Mouse (Mus musculus): ENCODE results near the gene Gm5108. TPM values are rescaled to one million over a fixed set of nuclear protein-coding genes. Genes with fewer than 3 reads are reported as not detected.

The Gm5108 gene
- polyA plus RNA-seq (2015; fragmentation: Nextera tagmentation; extraction: Ambion mirVana) = not detected in 2 replicates

- H3K9me3 ChIP-seq (replicated peaks) = no peaks in the 10 kb centered on the region
- no peaks in the 10 kb centered on the region for H3K27me3 ChIP-seq
- no peaks in the 10 kb centered on the region for H3K36me3 ChIP-seq
- 88% methylated on average over 2 of the region's 2 CpGs for WGBS
- ATAC-seq (ENCODE audit: insufficient number of reproducible peaks, low FRiP score, low TSS enrichment, low read depth) = no peak
- H3K4me1 ChIP-seq = no peaks in the 10 kb centered on the region
- H3K4me2 ChIP-seq (replicated peaks) = no peak within 1 kb of the TSS
- H3K4me3 ChIP-seq (replicated peaks) = no peak within 1 kb of the TSS
- H3K9ac ChIP-seq = no peak within 1 kb of the TSS
- H3K27ac ChIP-seq (replicated peaks) = no peak within 1 kb of the TSS
Measured at GRCm38 (mm10) chr5:67941369-67941768, at the start of gene Gm5108. Gene Gm5108, plus strand, starts transcription at chr5:67941669.

- Histone ChIP-seq H3K27me3 (no peaks in the 10 kb centered on the region), H3K9ac (no peak overlapping the region), H3K9me3 (replicated peaks) (no peaks in the 10 kb centered on the region), H3K36me3 (no peaks in the 10 kb centered on the region), H3K4me2 (replicated peaks) (no peak overlapping the region), H3K4me1 (no peaks in the 10 kb centered on the region), H3K27ac (replicated peaks) (no peak overlapping the region), H3K4me3 (replicated peaks) (no peak overlapping the region)
- WGBS = 84% methylated on average over 1 of the region's 1 CpGs
- ATAC-seq (ENCODE audit: insufficient number of reproducible peaks, low FRiP score, low TSS enrichment, low read depth) = no peak
Measured at GRCm38 (mm10) chr5:67898921-67899320, 42.5 kb upstream of the Gm5108 start.

- no peak for ATAC-seq (ENCODE audit: insufficient number of reproducible peaks, low FRiP score, low TSS enrichment, low read depth)
- 59% methylated on average over 2 of the region's 2 CpGs for WGBS
Measured at GRCm38 (mm10) chr5:67904555-67904954, 36.9 kb upstream of the Gm5108 start.

GRCm38 (mm10) chr5:67930584-67930983, 10.9 kb upstream of the Gm5108 start:
- no peak overlapping the region for H3K4me3 ChIP-seq (replicated peaks)
- no peaks in the 10 kb centered on the region for H3K4me1 ChIP-seq
- H3K27me3 ChIP-seq = no peaks in the 10 kb centered on the region
- H3K9ac ChIP-seq = no peak overlapping the region
- no peak overlapping the region for H3K4me2 ChIP-seq (replicated peaks)
- H3K36me3 ChIP-seq = no peaks in the 10 kb centered on the region
- no peak for ATAC-seq (ENCODE audit: insufficient number of reproducible peaks, low FRiP score, low TSS enrichment, low read depth)
- no peak overlapping the region for H3K27ac ChIP-seq (replicated peaks)
- H3K9me3 ChIP-seq (replicated peaks) = no peaks in the 10 kb centered on the region
- WGBS = 46% methylated on average over 4 of the region's 4 CpGs

More at GRCm38 (mm10) chr5:67904555-67904954, 36.9 kb upstream of the Gm5108 start:
- H3K27me3 ChIP-seq = no peaks in the 10 kb centered on the region
- H3K4me1 ChIP-seq = no peaks in the 10 kb centered on the region
- H3K9ac ChIP-seq = no peak overlapping the region
- no peak overlapping the region for H3K4me2 ChIP-seq (replicated peaks)
- H3K9me3 ChIP-seq (replicated peaks) = no peaks in the 10 kb centered on the region
- no peak overlapping the region for H3K27ac ChIP-seq (replicated peaks)
- H3K36me3 ChIP-seq = no peaks in the 10 kb centered on the region
- H3K4me3 ChIP-seq (replicated peaks) = no peak overlapping the region

- H3K27me3 ChIP-seq = no peaks in the 10 kb centered on the region
- H3K4me2 ChIP-seq (replicated peaks) = no peak overlapping the region
- H3K9ac ChIP-seq = no peak overlapping the region
- 73% methylated on average over 2 of the region's 2 CpGs for WGBS
- H3K4me1 ChIP-seq = no peaks in the 10 kb centered on the region
- H3K9me3 ChIP-seq (replicated peaks) = no peaks in the 10 kb centered on the region
- no peak overlapping the region for H3K4me3 ChIP-seq (replicated peaks)
- no peak overlapping the region for H3K27ac ChIP-seq (replicated peaks)
- no peak for ATAC-seq (ENCODE audit: insufficient number of reproducible peaks, low FRiP score, low TSS enrichment, low read depth)
- H3K36me3 ChIP-seq = no peaks in the 10 kb centered on the region
Measured at GRCm38 (mm10) chr5:67931623-67932022, 9.8 kb upstream of the Gm5108 start.

- H3K9ac ChIP-seq = no peak overlapping the region
- H3K27me3 ChIP-seq = no peaks in the 10 kb centered on the region
- no peak for ATAC-seq (ENCODE audit: insufficient number of reproducible peaks, low FRiP score, low TSS enrichment, low read depth)
- no peaks in the 10 kb centered on the region for H3K4me1 ChIP-seq
- H3K4me2 ChIP-seq (replicated peaks) = no peak overlapping the region
- H3K27ac ChIP-seq (replicated peaks) = no peak overlapping the region
- no peaks in the 10 kb centered on the region for H3K9me3 ChIP-seq (replicated peaks)
- WGBS = 44% methylated on average over 2 of the region's 2 CpGs
- H3K36me3 ChIP-seq = no peaks in the 10 kb centered on the region
- no peak overlapping the region for H3K4me3 ChIP-seq (replicated peaks)
Measured at GRCm38 (mm10) chr5:67943199-67943598, 1.7 kb downstream of the Gm5108 start.

- ATAC-seq (ENCODE audit: insufficient number of reproducible peaks, low FRiP score, low TSS enrichment, low read depth) = no peak
Measured at GRCm38 (mm10) chr5:67944074-67944785, 2.8 kb downstream of the Gm5108 start.

GRCm38 (mm10) chr5:67946321-67946720, 4.9 kb downstream of the Gm5108 start, which contains the start of gene Gm21905:
Gene Gm21905, minus strand, starts transcription at chr5:67946421.
- no peak for ATAC-seq (ENCODE audit: insufficient number of reproducible peaks, low FRiP score, low TSS enrichment, low read depth)
- WGBS = 69% methylated on average over 5 of the region's 5 CpGs
- no peaks in the 10 kb centered on the region for H3K4me1 ChIP-seq
- H3K9ac ChIP-seq = no peak within 1 kb of the TSS
- H3K4me3 ChIP-seq (replicated peaks) = no peak within 1 kb of the TSS
- H3K36me3 ChIP-seq = no peaks in the 10 kb centered on the region
- no peaks in the 10 kb centered on the region for H3K9me3 ChIP-seq (replicated peaks)
- H3K27me3 ChIP-seq = no peaks in the 10 kb centered on the region
- H3K4me2 ChIP-seq (replicated peaks) = no peak within 1 kb of the TSS
- H3K27ac ChIP-seq (replicated peaks) = no peak within 1 kb of the TSS

More at GRCm38 (mm10) chr5:67944074-67944785, 2.8 kb downstream of the Gm5108 start:
- Histone ChIP-seq H3K4me2 (replicated peaks) (no peak overlapping the region), H3K4me1 (no peaks in the 10 kb centered on the region), H3K9ac (no peak overlapping the region), H3K9me3 (replicated peaks) (no peaks in the 10 kb centered on the region), H3K4me3 (replicated peaks) (no peak overlapping the region), H3K36me3 (no peaks in the 10 kb centered on the region), H3K27ac (replicated peaks) (no peak overlapping the region), H3K27me3 (no peaks in the 10 kb centered on the region)
- 80% methylated on average over 1 of the region's 1 CpGs for WGBS

GRCm38 (mm10) chr5:67947006-67947405, 5.5 kb downstream of the Gm5108 start:
- no peaks in the 10 kb centered on the region for H3K4me1 ChIP-seq
- H3K9ac ChIP-seq = no peak overlapping the region
- H3K4me2 ChIP-seq (replicated peaks) = no peak overlapping the region
- H3K27ac ChIP-seq (replicated peaks) = no peak overlapping the region
- no peak for ATAC-seq (ENCODE audit: insufficient number of reproducible peaks, low FRiP score, low TSS enrichment, low read depth)
- H3K4me3 ChIP-seq (replicated peaks) = no peak overlapping the region
- H3K27me3 ChIP-seq = no peaks in the 10 kb centered on the region
- no peaks in the 10 kb centered on the region for H3K36me3 ChIP-seq
- H3K9me3 ChIP-seq (replicated peaks) = no peaks in the 10 kb centered on the region

- H3K4me2 ChIP-seq (replicated peaks) = no peak overlapping the region
- WGBS = 83% methylated on average over 5 of the region's 5 CpGs
- H3K27me3 ChIP-seq = no peaks in the 10 kb centered on the region
- H3K9me3 ChIP-seq (replicated peaks) = no peaks in the 10 kb centered on the region
- no peaks in the 10 kb centered on the region for H3K36me3 ChIP-seq
- no peak for ATAC-seq (ENCODE audit: insufficient number of reproducible peaks, low FRiP score, low TSS enrichment, low read depth)
- no peak overlapping the region for H3K9ac ChIP-seq
- no peak overlapping the region for H3K4me3 ChIP-seq (replicated peaks)
- no peaks in the 10 kb centered on the region for H3K4me1 ChIP-seq
- H3K27ac ChIP-seq (replicated peaks) = no peak overlapping the region
Measured at GRCm38 (mm10) chr5:67948074-67948473, 6.6 kb downstream of the Gm5108 start.

GRCm38 (mm10) chr5:67954097-67954496, 12.6 kb downstream of the Gm5108 start:
- no peaks in the 10 kb centered on the region for H3K36me3 ChIP-seq
- H3K9me3 ChIP-seq (replicated peaks) = no peaks in the 10 kb centered on the region
- no peak overlapping the region for H3K4me2 ChIP-seq (replicated peaks)
- H3K4me3 ChIP-seq (replicated peaks) = no peak overlapping the region
- H3K27me3 ChIP-seq = no peaks in the 10 kb centered on the region
- H3K27ac ChIP-seq (replicated peaks) = no peak overlapping the region
- H3K9ac ChIP-seq = no peak overlapping the region
- ATAC-seq (ENCODE audit: insufficient number of reproducible peaks, low FRiP score, low TSS enrichment, low read depth) = no peak
- H3K4me1 ChIP-seq = no peaks in the 10 kb centered on the region
- WGBS = 62% methylated on average over 4 of the region's 4 CpGs

- Histone ChIP-seq H3K4me3 (replicated peaks) (no peak overlapping the region), H3K9me3 (replicated peaks) (no peaks in the 10 kb centered on the region), H3K27ac (replicated peaks) (no peak overlapping the region), H3K9ac (no peak overlapping the region), H3K27me3 (no peaks in the 10 kb centered on the region), H3K4me2 (replicated peaks) (no peak overlapping the region), H3K4me1 (no peaks in the 10 kb centered on the region), H3K36me3 (no peaks in the 10 kb centered on the region)
- 75% methylated on average over 7 of the region's 7 CpGs for WGBS
- ATAC-seq (ENCODE audit: insufficient number of reproducible peaks, low FRiP score, low TSS enrichment, low read depth) = no peak
Measured at GRCm38 (mm10) chr5:67955486-67955885, 14.0 kb downstream of the Gm5108 start.

Measured in embryonic facial prominence, embryonic 15.5 days (tissue).